Mouse (Mus musculus): ENCODE measurements around the gene Arsb. TPM values are rescaled to one million over a fixed set of nuclear protein-coding genes. Genes with fewer than 3 reads are reported as not detected.

Arsb gene
- polyA plus RNA-seq, 1 experiment from 2014 or later, result 11.9 TPM

- Histone ChIP-seq H3K27ac (no peak overlapping the region), H3K9me3 (replicated peaks; ENCODE audit: low read length) (no peaks in the 10 kb centered on the region), H3K4me1 (replicated peaks; ENCODE audit: insufficient read depth, low read length) (peaks cover 2% of the 10 kb centered on the region; the same call in 1 of the 2 replicates), H3K4me2 (ENCODE audit: low read length) (no peak overlapping the region), H3K36me3 (ENCODE audit: insufficient read depth, low read length) (no peaks in the 10 kb centered on the region), H3K9ac (ENCODE audit: low read depth, low read length) (no peak overlapping the region), H3K27me3 (ENCODE audit: insufficient read depth, low read length) (no peaks in the 10 kb centered on the region), H3K4me3 (replicated peaks; ENCODE audit: low read depth, low read length) (no peak overlapping the region)
- ATAC-seq (replicated peaks; ENCODE audit: low FRiP score, low read depth) (no peak), DNase-seq (ENCODE audit: low spot score) (no peak)
- 80% methylated on average over 9 of the region's 9 CpGs for WGBS
- TF ChIP-seq CTCF (IDR thresholded peaks at IDR 0.05; ENCODE audit: low read depth), result no peak
Observed at GRCm38 (mm10) chr13:93816688-93817331, 45.4 kb downstream of the Arsb start.

GRCm38 (mm10) chr13:93820173-93820572 lies 48.7 kb downstream of the Arsb start:
- no peak for TF ChIP-seq CTCF (IDR thresholded peaks at IDR 0.05; ENCODE audit: low read depth)
- no peaks in the 10 kb centered on the region for H3K9me3 ChIP-seq (replicated peaks; ENCODE audit: low read length)
- H3K4me2 ChIP-seq (ENCODE audit: low read length), result no peak overlapping the region
- 79% methylated on average over 4 of the region's 4 CpGs for WGBS
- H3K27ac ChIP-seq, result no peak overlapping the region
- H3K4me1 ChIP-seq (replicated peaks; ENCODE audit: insufficient read depth, low read length), result peaks cover 4% of the 10 kb centered on the region; the same call in 1 of the 2 replicates
- no peaks in the 10 kb centered on the region for H3K27me3 ChIP-seq (ENCODE audit: insufficient read depth, low read length)
- H3K9ac ChIP-seq (ENCODE audit: low read depth, low read length), result no peak overlapping the region
- no peaks in the 10 kb centered on the region for H3K36me3 ChIP-seq (ENCODE audit: insufficient read depth, low read length)
- H3K4me3 ChIP-seq (replicated peaks; ENCODE audit: low read depth, low read length), result no peak overlapping the region
- no peak for ATAC-seq (replicated peaks; ENCODE audit: low FRiP score, low read depth)
- DNase-seq (ENCODE audit: low spot score), result no peak

- no peak overlapping the region for H3K4me3 ChIP-seq (replicated peaks; ENCODE audit: low read depth, low read length)
- DNase-seq (ENCODE audit: low spot score), result peak; percentile 68
- no peak for TF ChIP-seq CTCF (IDR thresholded peaks at IDR 0.05; ENCODE audit: low read depth)
- peak; percentile 73 for ATAC-seq (replicated peaks; ENCODE audit: low FRiP score, low read depth)
- no peaks in the 10 kb centered on the region for H3K9me3 ChIP-seq (replicated peaks; ENCODE audit: low read length)
- no peak overlapping the region; the same call in 1 of the 2 replicates for H3K27ac ChIP-seq
- H3K27me3 ChIP-seq (ENCODE audit: insufficient read depth, low read length), result no peaks in the 10 kb centered on the region
- H3K4me2 ChIP-seq (ENCODE audit: low read length), result no peak overlapping the region
- peaks cover 4% of the 10 kb centered on the region; the same call in 1 of the 2 replicates for H3K4me1 ChIP-seq (replicated peaks; ENCODE audit: insufficient read depth, low read length)
- no peak overlapping the region for H3K9ac ChIP-seq (ENCODE audit: low read depth, low read length)
- no peaks in the 10 kb centered on the region for H3K36me3 ChIP-seq (ENCODE audit: insufficient read depth, low read length)
- WGBS, result 23% methylated on average over 6 of the region's 6 CpGs
Observed at GRCm38 (mm10) chr13:93822001-93822400, 50.6 kb downstream of the Arsb start.

GRCm38 (mm10) chr13:93825792-93826558 lies 54.5 kb downstream of the Arsb start:
- peaks cover 4% of the 10 kb centered on the region; the same call in 1 of the 2 replicates for H3K4me1 ChIP-seq (replicated peaks; ENCODE audit: insufficient read depth, low read length)
- no peaks in the 10 kb centered on the region for H3K9me3 ChIP-seq (replicated peaks; ENCODE audit: low read length)
- no peaks in the 10 kb centered on the region for H3K36me3 ChIP-seq (ENCODE audit: insufficient read depth, low read length)
- DNase-seq (ENCODE audit: low spot score) (no peak), ATAC-seq (replicated peaks; ENCODE audit: low FRiP score, low read depth) (no peak)
- no peaks in the 10 kb centered on the region for H3K27me3 ChIP-seq (ENCODE audit: insufficient read depth, low read length)
- 72% methylated on average over 7 of the region's 7 CpGs for WGBS
- peak; percentile 32 for TF ChIP-seq CTCF (IDR thresholded peaks at IDR 0.05; ENCODE audit: low read depth)
- no peak overlapping the region for H3K9ac ChIP-seq (ENCODE audit: low read depth, low read length)
- H3K27ac ChIP-seq, result no peak overlapping the region
- no peak overlapping the region for H3K4me2 ChIP-seq (ENCODE audit: low read length)
- H3K4me3 ChIP-seq (replicated peaks; ENCODE audit: low read depth, low read length), result no peak overlapping the region

- Histone ChIP-seq H3K4me1 (replicated peaks; ENCODE audit: insufficient read depth, low read length) (no peaks in the 10 kb centered on the region), H3K4me2 (ENCODE audit: low read length) (no peak overlapping the region), H3K27me3 (ENCODE audit: insufficient read depth, low read length) (no peaks in the 10 kb centered on the region), H3K27ac (no peak overlapping the region), H3K36me3 (ENCODE audit: insufficient read depth, low read length) (no peaks in the 10 kb centered on the region), H3K4me3 (replicated peaks; ENCODE audit: low read depth, low read length) (no peak overlapping the region), H3K9ac (ENCODE audit: low read depth, low read length) (no peak overlapping the region), H3K9me3 (replicated peaks; ENCODE audit: low read length) (no peaks in the 10 kb centered on the region)
- DNase-seq (ENCODE audit: low spot score), result no peak
- 55% methylated on average over 2 of the region's 2 CpGs for WGBS
- no peak for TF ChIP-seq CTCF (IDR thresholded peaks at IDR 0.05; ENCODE audit: low read depth)
- no peak for ATAC-seq (replicated peaks; ENCODE audit: low FRiP score, low read depth)
Observed at GRCm38 (mm10) chr13:93827745-93828144, 56.3 kb downstream of the Arsb start.

GRCm38 (mm10) chr13:93829565-93830293 lies 58.3 kb downstream of the Arsb start:
- no peak overlapping the region for H3K27ac ChIP-seq
- no peaks in the 10 kb centered on the region for H3K36me3 ChIP-seq (ENCODE audit: insufficient read depth, low read length)
- no peak for ATAC-seq (replicated peaks; ENCODE audit: low FRiP score, low read depth)
- H3K4me2 ChIP-seq (ENCODE audit: low read length), result no peak overlapping the region
- H3K4me1 ChIP-seq (replicated peaks; ENCODE audit: insufficient read depth, low read length), result no peaks in the 10 kb centered on the region
- no peak overlapping the region for H3K9ac ChIP-seq (ENCODE audit: low read depth, low read length)
- H3K27me3 ChIP-seq (ENCODE audit: insufficient read depth, low read length), result no peaks in the 10 kb centered on the region
- 73% methylated on average over 2 of the region's 2 CpGs for WGBS
- no peak for DNase-seq (ENCODE audit: low spot score)
- no peaks in the 10 kb centered on the region for H3K9me3 ChIP-seq (replicated peaks; ENCODE audit: low read length)
- no peak overlapping the region for H3K4me3 ChIP-seq (replicated peaks; ENCODE audit: low read depth, low read length)
- TF ChIP-seq CTCF (IDR thresholded peaks at IDR 0.05; ENCODE audit: low read depth), result peak; percentile 53; the same call in 1 of the 2 replicates

Measured in kidney, postnatal 0 days (tissue).